Mouse (Mus musculus) neural tube, embryonic 11.5 days (tissue): ENCODE data around the gene Esr2. TPM values are rescaled to one million over a fixed set of nuclear protein-coding genes. Genes with fewer than 3 reads are reported as not detected.
A peak's percentile ranks its signal among the peaks of the same experiment; 100 is the strongest.

ENCODE experiments used
- ATAC-seq: fragments of 200-750 bp; cut with Nextera tagmentation; 2 replicates; pipeline ENCODE4 v1.8.0; 2017; ENCODE audit warnings: moderate number of reproducible peaks, mild to moderate bottlenecking, moderate TSS enrichment, moderate library complexity; ENCODE audit not compliant: insufficient read depth, low FRiP score, low TSS enrichment
- DNase-seq: peaks from one replicate; pipeline ENCODE4 v3.0.0-alpha.2; 2015; ENCODE audit warnings: low spot score
- H3K27ac ChIP-seq: fragments of 300-500 bp; sonication (generic); 2 replicates; pipeline ENCODE4 v1.5.1; 2014; ENCODE audit warnings: low read depth, mild to moderate bottlenecking, low read length
- H3K27me3 ChIP-seq: fragments of 300-500 bp; sonication (generic); 2 replicates; pipeline ENCODE4 v1.6.1; 2014; ENCODE audit warnings: mild to moderate bottlenecking, low read length, mixed read lengths; ENCODE audit not compliant: control insufficient read depth, insufficient read depth
- H3K36me3 ChIP-seq: fragments of 300-500 bp; sonication (generic); 2 replicates; pipeline ENCODE4 v1.6.1; 2014; ENCODE audit warnings: mild to moderate bottlenecking, low read length, moderate library complexity, mixed read lengths; ENCODE audit not compliant: control insufficient read depth, insufficient read depth
- H3K4me1 ChIP-seq: fragments of 300-500 bp; sonication (generic); 2 replicates; pipeline ENCODE4 v1.6.1; 2014; ENCODE audit warnings: low read length, mixed read lengths; ENCODE audit not compliant: control insufficient read depth, insufficient read depth
- H3K4me2 ChIP-seq: fragments of 300-500 bp; sonication (generic); 2 replicates; pipeline ENCODE4 v1.6.1; 2014; ENCODE audit warnings: low read depth, mild to moderate bottlenecking, moderate library complexity
- H3K4me3 ChIP-seq: fragments of 300-500 bp; sonication (generic); 2 replicates; pipeline ENCODE4 v1.5.1; 2014; ENCODE audit warnings: low read depth, low read length
- H3K9ac ChIP-seq: fragments of 300-500 bp; sonication (generic); 2 replicates; pipeline ENCODE4 v1.6.1; 2014; ENCODE audit warnings: mild to moderate bottlenecking, low read length
- H3K9me3 ChIP-seq: fragments of 300-500 bp; sonication (generic); 2 replicates; pipeline ENCODE4 v1.6.1; 2016; ENCODE audit warnings: low read length; ENCODE audit not compliant: control insufficient read depth
- WGBS: fragments of 180-500 bp; shearing (Covaris S2); extraction: QIAGEN DNeasy Blood & Tissue Kit; methylation state at CpG from one replicate; pipeline ENCODE4 v1.1.7; 2014; 5-methylcytosine and 5-hydroxymethylcytosine counted together
- polyA plus RNA-seq: library from polyadenylated mRNA; unstranded; fragments of >200 nt; fragmentation: Nextera tagmentation; extraction: Ambion mirVana; gene quantifications from 2 replicates; pipeline ENCODE4 v1.2.1, GENCODE M21; 2014

Gene Esr2
- polyA plus RNA-seq, 1 experiment from 2014 or later, result 0.11 TPM

- no peaks in the 10 kb centered on the region for H3K36me3 ChIP-seq
- no peak overlapping the region for H3K27ac ChIP-seq
- no peaks in the 10 kb centered on the region for H3K9me3 ChIP-seq
- no peaks in the 10 kb centered on the region for H3K27me3 ChIP-seq
- DNase-seq, result peak; percentile 84
- H3K4me3 ChIP-seq, result peak overlapping the region; percentile 32
- H3K4me1 ChIP-seq, result peaks cover 8% of the 10 kb centered on the region; the same call in 1 of the 2 replicates
- peak overlapping the region; percentile 42 for H3K9ac ChIP-seq
- peak overlapping the region; percentile 87 for H3K4me2 ChIP-seq
- ATAC-seq, result peak; percentile 86
- WGBS, result under 1% methylated on average over 22 of the region's 22 CpGs
Measured at GRCm38 (mm10) chr12:76195912-76196708, 19.1 kb upstream of the Esr2 start.

GRCm38 (mm10) chr12:76194526-76194925 lies 17.5 kb upstream of the Esr2 start:
- DNase-seq (no peak), ATAC-seq (no peak)
- Histone ChIP-seq H3K36me3 (no peaks in the 10 kb centered on the region), H3K4me2 (no peak overlapping the region), H3K27me3 (no peaks in the 10 kb centered on the region), H3K9ac (no peak overlapping the region), H3K27ac (no peak overlapping the region), H3K4me1 (peaks cover 8% of the 10 kb centered on the region; the same call in 1 of the 2 replicates), H3K9me3 (no peaks in the 10 kb centered on the region), H3K4me3 (no peak overlapping the region)
- WGBS, result 69% methylated on average over 3 of the region's 3 CpGs

DNA sequence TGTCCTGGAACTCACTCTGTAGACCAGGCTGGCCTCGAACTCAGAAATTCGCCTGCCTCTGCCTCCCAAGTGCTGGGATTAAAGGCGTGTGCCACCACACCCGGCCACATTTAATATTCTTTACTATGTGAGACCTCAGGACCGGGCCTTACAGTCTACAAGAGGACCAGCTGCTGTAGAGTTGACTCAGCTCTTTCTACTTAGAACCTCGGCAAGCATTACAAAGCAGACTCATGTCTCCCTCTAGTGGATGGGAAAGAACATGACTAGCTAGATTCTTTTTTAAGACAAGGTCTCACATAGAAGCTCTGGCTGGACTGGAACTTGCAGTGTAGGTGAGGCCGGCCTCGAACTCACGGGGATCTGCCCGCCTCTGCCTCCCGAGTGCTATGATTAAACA lies 13.9 kb upstream of the Esr2 start:
- Histone ChIP-seq H3K9me3 (no peaks in the 10 kb centered on the region), H3K27ac (no peak overlapping the region), H3K4me2 (no peak overlapping the region), H3K36me3 (no peaks in the 10 kb centered on the region), H3K9ac (no peak overlapping the region), H3K4me1 (peaks cover 2% of the 10 kb centered on the region; the same call in 1 of the 2 replicates), H3K4me3 (no peak overlapping the region), H3K27me3 (no peaks in the 10 kb centered on the region)
- no peak; the same call in 1 of the 2 replicates for ATAC-seq
- WGBS, result 51% methylated on average over 11 of the region's 11 CpGs
- no peak for DNase-seq

DNA sequence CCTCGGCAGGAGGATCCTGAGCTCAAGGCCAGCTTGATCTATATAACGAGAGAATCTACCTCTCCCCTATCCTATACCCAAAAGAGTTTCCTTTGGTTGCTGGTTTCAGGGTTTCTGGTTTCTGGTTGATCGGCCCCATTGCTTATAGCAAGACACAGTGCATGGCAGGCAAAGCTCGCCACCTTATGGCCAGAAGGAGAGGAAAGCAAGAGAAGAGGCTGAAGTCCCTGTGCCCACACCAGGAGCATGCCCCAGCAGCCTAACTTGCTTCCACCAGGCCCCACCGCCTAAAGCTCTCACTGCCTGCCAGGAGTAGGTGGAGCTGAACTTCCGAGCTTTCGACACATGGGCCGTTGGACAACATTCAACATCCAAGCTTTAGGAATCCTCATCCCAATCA lies 10.8 kb upstream of the Esr2 start:
- Histone ChIP-seq H3K9me3 (no peaks in the 10 kb centered on the region), H3K36me3 (no peaks in the 10 kb centered on the region), H3K9ac (no peak overlapping the region), H3K27me3 (no peaks in the 10 kb centered on the region), H3K4me2 (no peak overlapping the region), H3K4me3 (no peak overlapping the region), H3K4me1 (no peaks in the 10 kb centered on the region), H3K27ac (no peak overlapping the region)
- WGBS, result 48% methylated on average over 8 of the region's 8 CpGs
- ATAC-seq, result no peak
- peak; percentile 38 for DNase-seq

DNA sequence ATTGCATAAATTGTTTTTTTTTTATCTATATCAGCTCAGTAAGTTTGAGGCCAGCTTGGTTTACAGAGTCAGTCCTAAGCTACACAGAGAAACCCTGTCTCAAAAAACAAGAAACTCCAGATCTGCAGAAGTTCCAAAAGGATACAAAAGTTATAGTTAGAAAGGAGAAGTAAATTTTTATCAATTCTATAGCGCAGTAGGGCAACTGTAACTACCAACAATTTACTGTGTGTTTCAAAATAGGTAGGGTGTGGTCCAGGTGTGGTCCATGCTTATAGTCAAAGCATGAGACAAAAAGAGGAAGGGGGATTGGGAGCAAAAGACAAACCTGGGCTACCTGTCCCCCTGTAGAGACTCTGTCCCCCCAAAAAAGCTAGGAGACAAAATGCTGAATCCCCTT lies 9.4 kb upstream of the Esr2 start:
- no peaks in the 10 kb centered on the region for H3K9me3 ChIP-seq
- no peaks in the 10 kb centered on the region for H3K36me3 ChIP-seq
- 93% methylated on average over 1 of the region's 1 CpGs for WGBS
- H3K9ac ChIP-seq, result no peak overlapping the region
- DNase-seq, result no peak
- ATAC-seq, result no peak
- no peaks in the 10 kb centered on the region for H3K27me3 ChIP-seq
- H3K4me3 ChIP-seq, result no peak overlapping the region
- no peak overlapping the region for H3K27ac ChIP-seq
- no peaks in the 10 kb centered on the region for H3K4me1 ChIP-seq
- no peak overlapping the region for H3K4me2 ChIP-seq

GRCm38 (mm10) chr12:76185167-76185816 lies 8.2 kb upstream of the Esr2 start:
- Histone ChIP-seq H3K4me2 (no peak overlapping the region), H3K9me3 (no peaks in the 10 kb centered on the region), H3K27me3 (no peaks in the 10 kb centered on the region), H3K9ac (no peak overlapping the region), H3K27ac (no peak overlapping the region), H3K4me3 (no peak overlapping the region), H3K36me3 (no peaks in the 10 kb centered on the region), H3K4me1 (no peaks in the 10 kb centered on the region)
- no peak for DNase-seq
- WGBS, result 79% methylated on average over 10 of the region's 10 CpGs
- no peak for ATAC-seq

DNA sequence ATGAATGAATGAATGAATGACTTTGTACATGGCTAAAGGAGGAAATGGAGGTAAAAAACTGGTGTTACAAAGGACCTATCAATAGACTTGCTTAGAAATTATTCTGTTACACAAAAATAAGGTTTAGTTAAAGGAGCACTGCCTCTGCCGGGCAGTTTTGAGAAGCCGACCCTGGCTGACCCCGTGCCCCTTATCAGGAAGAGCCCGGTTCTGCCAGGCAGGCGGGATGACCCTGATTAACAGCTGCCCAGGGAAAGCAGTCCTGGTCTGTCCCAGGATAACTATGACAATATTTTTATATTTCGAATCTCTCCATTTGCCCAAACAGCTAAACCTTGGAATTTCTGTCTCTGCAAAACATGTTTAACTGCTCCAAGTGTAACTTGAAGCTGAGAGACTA lies 7.2 kb upstream of the Esr2 start:
- Histone ChIP-seq H3K4me1 (no peaks in the 10 kb centered on the region), H3K9me3 (no peaks in the 10 kb centered on the region), H3K4me3 (no peak overlapping the region), H3K27ac (no peak overlapping the region), H3K9ac (no peak overlapping the region), H3K27me3 (no peaks in the 10 kb centered on the region), H3K36me3 (no peaks in the 10 kb centered on the region), H3K4me2 (no peak overlapping the region)
- 74% methylated on average over 6 of the region's 6 CpGs for WGBS
- ATAC-seq (no peak), DNase-seq (no peak)

GRCm38 (mm10) chr12:76182831-76183230 lies 5.8 kb upstream of the Esr2 start:
- ATAC-seq, result no peak
- WGBS, result 89% methylated on average over 6 of the region's 6 CpGs
- no peaks in the 10 kb centered on the region for H3K36me3 ChIP-seq
- no peak overlapping the region for H3K9ac ChIP-seq
- no peaks in the 10 kb centered on the region for H3K9me3 ChIP-seq
- DNase-seq, result no peak
- H3K27me3 ChIP-seq, result no peaks in the 10 kb centered on the region
- H3K4me3 ChIP-seq, result no peak overlapping the region
- no peak overlapping the region for H3K27ac ChIP-seq
- no peaks in the 10 kb centered on the region for H3K4me1 ChIP-seq
- no peak overlapping the region for H3K4me2 ChIP-seq

GRCm38 (mm10) chr12:76181471-76181870 lies 4.4 kb upstream of the Esr2 start:
- H3K9ac ChIP-seq, result no peak overlapping the region
- no peak for ATAC-seq
- no peak overlapping the region for H3K27ac ChIP-seq
- H3K4me1 ChIP-seq, result no peaks in the 10 kb centered on the region
- no peaks in the 10 kb centered on the region for H3K9me3 ChIP-seq
- no peak overlapping the region for H3K4me3 ChIP-seq
- H3K36me3 ChIP-seq, result no peaks in the 10 kb centered on the region
- H3K4me2 ChIP-seq, result no peak overlapping the region
- peaks cover 2% of the 10 kb centered on the region; the same call in 1 of the 2 replicates for H3K27me3 ChIP-seq
- WGBS, result 75% methylated on average over 8 of the region's 8 CpGs
- no peak for DNase-seq
